Mouse (Mus musculus): ENCODE data around the gene Gucd1. TPM values are rescaled to one million over a fixed set of nuclear protein-coding genes. Genes with fewer than 3 reads are reported as not detected.
"Not testable (repeated sequence)": the region's sequence is repeated elsewhere in the genome, so short reads cannot be mapped to it uniquely, and the experiment has no call there.

Gene Gucd1
- polyA plus RNA-seq, 1 experiment = 95.7 TPM

DNA sequence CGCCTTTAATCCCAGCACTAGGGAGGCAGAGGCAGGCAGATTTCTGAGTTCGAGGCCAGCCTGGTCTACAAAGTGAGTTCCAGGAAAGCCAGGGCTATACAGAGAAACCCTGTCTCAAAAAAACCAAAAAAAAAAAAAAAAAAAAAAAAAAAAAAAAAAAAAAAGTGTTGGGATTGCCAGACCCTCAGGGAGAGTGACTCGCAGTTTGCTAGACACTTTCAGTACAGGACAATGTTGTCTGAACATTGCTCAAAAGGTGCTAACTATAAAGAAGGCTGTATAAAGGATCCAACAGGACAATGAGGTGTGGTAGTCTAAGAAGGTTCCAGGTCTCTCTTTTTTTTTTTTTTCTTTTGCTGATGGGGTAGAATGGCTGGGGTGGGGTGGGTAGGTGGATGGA is 11.8 kb downstream of the Gucd1 start:
- DNase-seq (ENCODE audit: low read depth, low spot score) = not testable (repeated sequence)
- WGBS = 93% methylated on average over 3 of the region's 3 CpGs

GRCm38 (mm10) chr10:75505130-75505495 is 12.7 kb downstream of the Gucd1 start:
- 31% methylated on average over 3 of the region's 3 CpGs for WGBS
- DNase-seq (ENCODE audit: low read depth, low spot score) = no peak

- 68% methylated on average over 8 of the region's 8 CpGs for WGBS
- no peak for DNase-seq (ENCODE audit: low read depth, low spot score)
Measured at GRCm38 (mm10) chr10:75504234-75505129, 13.3 kb downstream of the Gucd1 start.

DNA sequence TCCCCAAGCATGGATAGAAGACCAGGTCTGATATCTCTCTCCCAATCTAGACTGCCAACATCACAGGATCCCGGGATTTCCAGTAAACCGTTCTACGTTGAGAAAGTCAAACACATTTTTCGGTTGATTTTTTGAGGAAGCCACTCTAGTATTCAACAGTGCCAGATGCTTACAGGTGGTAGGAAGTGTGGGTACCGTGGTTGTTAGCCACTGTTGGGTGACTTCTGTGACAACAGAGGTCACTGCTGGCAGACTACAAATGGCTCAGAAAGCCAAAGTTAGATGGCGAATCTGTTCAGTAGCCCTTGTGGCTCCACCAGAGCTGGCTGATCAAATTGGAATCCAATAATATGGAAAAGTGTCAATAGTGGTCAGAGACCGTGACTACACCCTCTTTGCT is 14.1 kb downstream of the Gucd1 start:
- WGBS = 89% methylated on average over 7 of the region's 7 CpGs
- DNase-seq (ENCODE audit: low read depth, low spot score) = no peak

DNA sequence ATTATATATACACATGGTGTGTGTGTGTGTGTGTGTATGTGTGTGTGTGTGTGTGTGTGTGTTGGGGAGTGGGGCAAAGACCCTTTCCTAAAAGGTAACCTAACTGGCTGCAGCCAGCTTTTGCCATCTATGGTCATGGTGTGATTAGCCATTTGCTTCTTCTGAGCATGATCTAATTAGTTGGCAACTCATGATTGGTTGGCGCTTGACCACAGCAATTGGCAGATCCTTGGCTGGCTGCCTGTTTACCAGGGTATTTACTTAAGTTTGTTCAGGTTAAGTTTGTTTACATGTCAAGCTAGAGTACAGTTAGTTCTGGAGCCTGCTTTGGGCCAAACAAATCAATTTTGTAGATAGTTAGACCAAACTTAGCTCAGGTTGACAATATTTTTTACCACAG is 16.1 kb downstream of the Gucd1 start:
- no peak for DNase-seq (ENCODE audit: low read depth, low spot score)

GRCm38 (mm10) chr10:75500345-75500744 is 17.4 kb downstream of the Gucd1 start:
- WGBS = 37% methylated on average over 7 of the region's 7 CpGs
- DNase-seq (ENCODE audit: low read depth, low spot score) = no peak

More for the DNA sequence above, 16.1 kb downstream of the Gucd1 start:
- WGBS = 90% methylated on average over 1 of the region's 1 CpGs

DNA sequence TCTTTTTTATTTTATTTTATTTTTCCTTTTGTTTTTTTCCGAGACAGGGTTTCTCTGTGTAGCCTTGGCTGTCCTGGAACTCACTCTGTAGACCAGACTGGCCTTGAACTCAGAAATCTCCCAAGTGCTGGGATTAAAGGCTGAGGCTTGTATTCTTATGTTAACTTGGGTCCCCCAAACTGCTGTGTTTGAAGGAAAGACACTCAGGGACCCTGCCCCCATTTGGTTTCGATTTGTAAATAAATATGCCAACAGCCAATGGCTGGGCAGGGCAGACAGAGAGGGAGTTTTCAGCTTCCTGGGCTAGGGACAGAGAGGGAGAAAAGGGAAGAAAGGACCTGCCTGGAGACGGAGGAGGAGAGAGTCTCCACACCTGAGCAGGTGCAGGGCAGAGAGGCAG is 18.0 kb downstream of the Gucd1 start:
- no peak for DNase-seq (ENCODE audit: low read depth, low spot score)
- WGBS = 50% methylated on average over 3 of the region's 3 CpGs

GRCm38 (mm10) chr10:75499214-75499613 is 18.6 kb downstream of the Gucd1 start:
- WGBS = 83% methylated on average over 7 of the region's 7 CpGs
- not testable (repeated sequence) for DNase-seq (ENCODE audit: low read depth, low spot score)

GRCm38 (mm10) chr10:75495921-75496320 is 21.9 kb downstream of the Gucd1 start:
- no peak for DNase-seq (ENCODE audit: low read depth, low spot score)

DNA sequence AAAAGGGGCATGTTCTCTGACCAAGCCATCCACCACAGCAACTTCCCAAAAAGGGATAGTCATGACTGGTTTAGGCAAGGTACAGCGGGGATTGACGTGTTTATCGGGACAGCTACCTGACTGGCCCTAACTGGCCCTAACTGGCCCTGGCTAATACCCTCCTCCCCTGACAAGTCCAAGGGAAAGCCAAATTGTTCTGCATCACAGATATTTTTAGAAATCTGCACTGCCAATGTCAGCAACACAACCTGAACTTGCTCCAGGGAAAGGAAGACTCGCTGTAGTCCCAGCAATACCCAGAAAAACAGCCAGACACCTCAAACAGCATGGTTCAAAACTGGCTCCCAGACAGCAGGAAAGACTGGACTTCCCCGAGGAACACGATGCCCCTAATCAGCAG is 22.5 kb downstream of the Gucd1 start:
- 61% methylated on average over 6 of the region's 6 CpGs for WGBS
- no peak for DNase-seq (ENCODE audit: low read depth, low spot score)

GRCm38 (mm10) chr10:75491936-75492262 is 25.9 kb downstream of the Gucd1 start:
- WGBS = 47% methylated on average over 2 of the region's 2 CpGs
- no peak for DNase-seq (ENCODE audit: low read depth, low spot score)

DNA sequence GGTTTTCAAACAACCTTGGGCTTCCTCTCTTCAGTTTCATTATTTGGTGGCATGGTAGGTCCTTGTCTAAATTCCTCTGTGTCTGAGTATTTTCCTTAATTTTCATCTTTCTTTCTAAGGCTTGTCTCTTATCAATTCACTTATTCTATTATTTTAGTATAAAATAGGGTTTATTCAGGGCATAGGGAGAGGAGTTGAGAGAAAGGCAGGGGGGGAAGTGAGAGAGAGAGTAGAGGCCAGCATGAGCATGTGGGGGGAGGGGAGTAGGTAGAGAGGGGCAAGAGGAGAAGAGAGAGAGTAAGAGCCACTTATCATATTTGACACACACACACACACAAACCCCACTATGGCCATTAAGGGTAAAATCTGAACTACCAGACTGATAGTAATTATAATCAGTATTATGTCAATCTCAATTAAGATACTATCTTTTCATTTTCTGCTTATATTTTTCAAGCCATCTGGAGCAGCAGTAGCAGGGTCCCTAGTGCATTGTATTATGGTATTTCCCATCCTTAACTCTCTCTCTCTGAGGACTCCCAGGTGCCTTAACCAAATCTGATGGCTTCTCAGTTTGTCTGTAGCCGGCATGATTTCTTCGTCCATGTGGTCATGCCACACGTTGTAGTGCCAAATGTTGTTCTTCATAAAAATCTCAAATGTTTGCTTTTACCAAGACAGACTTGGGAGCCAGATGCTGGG is 26.4 kb downstream of the Gucd1 start:
- 62% methylated on average over 3 of the region's 3 CpGs for WGBS
- DNase-seq (ENCODE audit: low read depth, low spot score) = no peak

DNA sequence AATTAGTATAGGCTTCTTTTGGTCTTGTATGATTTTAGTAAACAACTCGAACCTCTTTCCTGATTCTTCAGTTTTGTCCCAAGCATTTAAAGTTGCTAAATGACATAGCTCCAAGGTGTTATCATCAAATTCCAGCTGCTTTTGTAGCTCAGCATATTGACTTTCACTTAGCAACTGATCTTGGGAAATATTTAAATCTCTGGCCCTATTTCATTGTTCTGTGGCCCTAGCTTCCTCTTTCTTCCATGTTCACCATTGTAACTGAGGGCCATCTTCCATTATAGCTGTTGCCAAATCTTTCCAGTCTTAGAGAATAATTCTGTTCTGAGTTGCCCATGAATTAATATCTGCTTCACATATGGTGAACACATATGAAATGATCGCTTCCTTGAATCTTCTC is 27.0 kb downstream of the Gucd1 start:
- 84% methylated on average over 2 of the region's 2 CpGs for WGBS

DNA sequence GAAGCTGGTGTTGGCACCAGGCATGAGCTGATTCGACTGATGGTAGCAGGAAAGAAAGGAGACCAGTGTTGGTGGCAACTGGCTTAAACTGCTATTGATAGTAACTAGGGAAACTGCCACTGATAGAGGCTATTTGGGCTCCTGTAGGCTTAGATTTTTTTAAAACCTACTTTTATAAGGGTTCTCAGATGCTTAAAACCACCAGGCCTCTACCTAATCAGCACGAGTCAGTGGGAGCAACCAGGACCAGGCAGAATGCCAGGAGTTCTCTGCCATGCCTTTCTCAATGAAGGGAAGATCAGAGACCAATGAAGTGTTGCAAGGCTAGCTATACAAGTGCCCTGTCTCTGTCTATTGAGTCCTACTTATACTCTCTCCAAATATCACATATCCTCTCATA is 28.2 kb downstream of the Gucd1 start:
- no peak for DNase-seq (ENCODE audit: low read depth, low spot score)
- WGBS = 44% methylated on average over 2 of the region's 2 CpGs

More for the DNA sequence above, 27.0 kb downstream of the Gucd1 start:
- DNase-seq (ENCODE audit: low read depth, low spot score) = no peak

DNA sequence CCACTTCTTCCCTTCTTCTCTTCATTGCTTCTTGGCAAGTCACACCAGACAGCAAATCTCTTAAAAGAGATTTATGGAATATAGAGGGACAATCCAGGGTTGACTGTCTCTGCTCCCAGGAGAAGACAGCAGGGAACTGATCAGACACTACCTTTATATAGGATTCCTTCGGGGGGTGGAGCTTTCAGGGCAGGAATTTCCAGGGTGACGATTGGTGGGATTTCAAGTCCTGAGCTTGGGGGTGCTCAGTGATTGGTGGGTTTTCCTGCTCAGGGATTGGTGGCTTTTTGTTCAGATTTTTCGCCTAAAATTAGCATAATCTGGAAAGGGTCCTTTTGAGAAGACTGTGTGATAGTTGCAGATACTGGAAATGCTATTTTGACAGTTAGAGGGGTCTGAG is 30.6 kb downstream of the Gucd1 start:
- no peak for DNase-seq (ENCODE audit: low read depth, low spot score)
- WGBS = 62% methylated on average over 3 of the region's 3 CpGs

DNA sequence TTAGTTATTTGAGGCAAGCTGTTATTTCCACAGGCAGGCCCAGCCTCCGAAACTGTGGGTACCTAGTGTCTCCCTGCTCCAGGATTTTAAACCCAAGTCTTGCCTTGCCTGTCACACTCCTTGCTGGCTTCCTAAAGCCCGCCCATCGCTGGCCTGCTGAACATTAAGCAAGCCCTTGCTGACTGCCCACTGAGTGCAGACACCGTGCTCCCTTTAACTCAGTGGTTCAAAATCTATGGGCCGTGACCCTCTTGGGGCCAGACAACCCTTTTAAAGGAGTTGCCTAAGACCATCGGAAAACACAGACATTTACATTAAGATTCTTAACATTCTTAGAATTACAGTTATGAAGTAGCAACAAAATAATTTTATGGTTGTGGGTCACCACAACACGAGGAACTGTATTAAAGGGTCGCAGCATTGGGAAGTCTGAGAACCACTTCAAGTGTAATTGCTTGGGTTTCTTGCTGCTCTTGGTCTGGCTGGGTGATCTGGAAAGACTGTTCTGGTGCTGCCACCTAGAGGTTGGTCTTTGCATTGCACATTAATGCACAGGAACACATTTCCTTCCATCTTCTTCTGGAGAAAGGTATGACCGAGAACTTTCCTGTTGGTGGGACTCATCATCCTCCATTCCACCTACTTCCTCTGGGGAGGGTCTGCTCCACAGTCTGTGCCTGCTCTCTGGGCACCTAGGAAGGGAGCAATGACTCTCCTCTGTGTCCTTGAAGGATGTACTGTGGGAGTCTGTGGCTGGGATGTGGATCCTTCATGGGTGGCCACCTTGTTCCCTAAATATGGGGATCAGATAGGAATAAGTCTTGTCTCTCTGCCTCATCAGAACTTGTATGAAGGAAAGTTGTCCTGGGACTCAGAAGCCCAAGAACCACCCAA is 31.4 kb downstream of the Gucd1 start:
- peak; percentile 54 for DNase-seq (ENCODE audit: low read depth, low spot score)
- WGBS = 49% methylated on average over 9 of the region's 9 CpGs

DNA sequence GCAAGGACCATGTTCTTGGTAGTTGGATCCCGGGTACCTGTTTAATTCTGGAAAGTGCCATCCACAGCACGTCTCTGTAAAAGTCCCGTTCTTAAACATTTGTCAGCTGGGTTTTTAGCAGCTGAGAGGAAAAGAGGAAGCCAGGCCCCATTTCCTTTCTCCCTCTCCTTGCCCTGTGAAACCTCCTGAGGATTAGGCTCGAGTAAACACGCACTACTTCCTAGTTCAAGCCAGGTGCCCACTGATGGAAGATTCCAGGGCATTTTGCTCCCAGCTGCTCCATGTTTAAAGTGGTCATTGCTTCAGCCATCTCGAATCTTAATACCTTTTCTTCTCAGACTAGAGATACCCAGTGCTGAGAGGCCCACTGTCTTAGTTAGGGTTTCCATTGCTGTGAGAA is 33.0 kb downstream of the Gucd1 start:
- no peak for DNase-seq (ENCODE audit: low read depth, low spot score)
- 58% methylated on average over 6 of the region's 6 CpGs for WGBS

- 93% methylated on average over 6 of the region's 6 CpGs for WGBS
- DNase-seq (ENCODE audit: low read depth, low spot score) = no peak
Measured at GRCm38 (mm10) chr10:75484066-75484465, 33.7 kb downstream of the Gucd1 start.

GRCm38 (mm10) chr10:75482919-75483483 is 34.8 kb downstream of the Gucd1 start:
- no peak for DNase-seq (ENCODE audit: low read depth, low spot score)
- 86% methylated on average over 11 of the region's 11 CpGs for WGBS

GRCm38 (mm10) chr10:75482271-75482670 is 35.5 kb downstream of the Gucd1 start:
- 59% methylated on average over 5 of the region's 5 CpGs for WGBS
- DNase-seq (ENCODE audit: low read depth, low spot score) = no peak

All from large intestine, adult 2 months (tissue).